In genomic region chr10:3531375-3531774, GRCm38 (mm10) we compare ENCODE assay signal across 8 mouse cellular contexts. TPM values are rescaled to one million over a fixed set of nuclear protein-coding genes. Genes with fewer than 3 reads are reported as not detected.
DNase-seq lines count a peak whose midpoint lies in the region; ATAC-seq and TF ChIP-seq lines count a peak whose summit lies in the region.
"Had no signal": no experiment of that assay in that cellular context is flagged by ENCODE, and none has a peak within 500 bp of the region (broad histone marks: within the 10 kb centered on the region; RNA-seq: fewer than 3 reads in every experiment).

No protein-coding gene starts in this region.

- no peak overlapping the region for H3K4me2 ChIP-seq in hindbrain, embryonic 11.5 days (replicated peaks; ENCODE audit: low read depth, low read length)

- TF ChIP-seq CTCF in Patski (IDR thresholded peaks at IDR 0.05), result peak; percentile 92

- no peak overlapping the region for H3K27ac ChIP-seq in hindbrain, embryonic 11.5 days (ENCODE audit: low read depth, low read length)

- in situ Hi-C loops in Patski (cut with MboI; ENCODE audit: low pct_unique_long_range_greater_than_20kb), result loop anchor here (5.0 kb wide), 2 partner anchors 199 to 411 kb away; no protein-coding TSS in a partner anchor

- H3K4me3 ChIP-seq in hindbrain, embryonic 11.5 days (ENCODE audit: low read depth, low read length), result no peak overlapping the region
- H3K4me3 ChIP-seq: megakaryocyte, embryonic 14.5 days had no signal

- no peak overlapping the region for H3K9ac ChIP-seq in hindbrain, embryonic 11.5 days (ENCODE audit: low read depth, low read length)

- H3K27me3 ChIP-seq in Patski, result no peaks in the 10 kb centered on the region
- no peaks in the 10 kb centered on the region for H3K27me3 ChIP-seq in hindbrain, embryonic 11.5 days (ENCODE audit: control insufficient read depth, insufficient read depth, low read length)
- H3K27me3 ChIP-seq: megakaryocyte, embryonic 14.5 days had no signal

- 4% methylated on average over 4 of the region's 4 CpGs for WGBS in hindbrain, embryonic 11.5 days

- CTCF ChIA-PET in Patski (lab: Charles Lee), result interaction anchor here (0.6 to 3.1 kb wide), 11 partner anchors 25 to 413 kb away, joined by 3 to 20 read pairs (median 4); no protein-coding TSS in a partner anchor

- no peaks in the 10 kb centered on the region for H3K36me3 ChIP-seq in hindbrain, embryonic 11.5 days (ENCODE audit: control insufficient read depth, insufficient read depth, low read length)

- no peaks in the 10 kb centered on the region for H3K4me1 ChIP-seq in hindbrain, embryonic 11.5 days (replicated peaks; ENCODE audit: control insufficient read depth, insufficient read depth, low read length)
- H3K4me1 ChIP-seq: megakaryocyte, embryonic 14.5 days had no signal

- no peak for DNase-seq in Patski (ENCODE audit: low read depth, low spot score)
- DNase-seq in cerebellum, adult 11-12 months, result peak; percentile 50
- DNase-seq in forelimb bud, embryonic 11.5 days (ENCODE audit: low read depth, low spot score), result peak; percentile 63
- peak; percentile 77 for DNase-seq in hindbrain, embryonic 11.5 days (ENCODE audit: low spot score)
- peak; percentile 54 to 83 for DNase-seq in layer of hippocampus, adult 8-10 months (ENCODE audit: low spot score in 2 of 2)
- DNase-seq in right cerebral cortex, postnatal 25 days, result peak; percentile 77

- POLR2A ChIA-PET in Patski (lab: Charles Lee), result no interaction called here

- H3K9me3 ChIP-seq in hindbrain, embryonic 11.5 days (ENCODE audit: control insufficient read depth, low read length), result no peaks in the 10 kb centered on the region
- H3K9me3 ChIP-seq: megakaryocyte, embryonic 14.5 days had no signal

- peak; percentile 69 for ATAC-seq in Patski
- 0 out of 2 replicates have a peak, but pooled peaks have one; percentile 28 for ATAC-seq in hindbrain, embryonic 11.5 days (ENCODE audit: low FRiP score)
- ATAC-seq in megakaryocyte-erythroid progenitor cell, adult 5-6 weeks (replicated peaks; ENCODE audit: low FRiP score, low TSS enrichment, poor library complexity, severe bottlenecking), result peak; percentile 71

RNA-seq across cellular contexts. Expression of gene Iyd, which starts 8.7 kb away (rescaled TPM):
- polyA plus RNA-seq in Patski (2021), result not detected
- 0.10 TPM in 1 of 2 replicates, not detected in the other for polyA plus RNA-seq in hindbrain, embryonic 11.5 days (2014; fragmentation: Nextera tagmentation; extraction: Ambion mirVana)
- 1 to 10 TPM; 3.2 to 5.5 (median 4.3) TPM for total RNA-seq in layer of hippocampus, adult 8-10 months (2022)
- total RNA-seq in megakaryocyte-erythroid progenitor cell, adult 5-6 weeks (2014; fragmentation: Nextera tagmentation), result not detected in 2 replicates
- total RNA-seq in megakaryocyte-erythroid progenitor cell, adult 5-6 weeks (2017), result not detected in 2 replicates

Comparison
In these comparisons a context has a peak if more than half of its experiments do, and no peak if none do; other contexts are left out.
1. RNA of gene Iyd, which starts 8.7 kb away (total RNA-seq): 3.2 to 5.5 TPM in layer of hippocampus, adult 8-10 months; not detected in megakaryocyte-erythroid progenitor cell, adult 5-6 weeks; every median in the first group is over 4 times any median in the second.
2. Peak in every context shown above with its lines, with median percentiles within 50 percentile points of each other: ATAC-seq.